Mouse (Mus musculus) hindbrain, embryonic 10.5 days (tissue): ENCODE measurements around the gene Rfc2. TPM values are rescaled to one million over a fixed set of nuclear protein-coding genes. Genes with fewer than 3 reads are reported as not detected.

Experiments
- DNase-seq: peaks from one replicate; pipeline ENCODE4 v3.0.0-alpha.2; 2017; ENCODE audit warnings: low spot score
- H3K27ac ChIP-seq: fragments of 300-500 bp; sonication (generic); 2 replicates; pipeline ENCODE4 v1.5.1; 2016; ENCODE audit warnings: mild to moderate bottlenecking, moderate library complexity
- H3K27me3 ChIP-seq: fragments of 300-500 bp; sonication (generic); 2 replicates; pipeline ENCODE4 v1.6.1; 2016; ENCODE audit warnings: mild to moderate bottlenecking; ENCODE audit not compliant: poor library complexity, insufficient read depth, severe bottlenecking
- H3K36me3 ChIP-seq: fragments of 300-500 bp; sonication (generic); 2 replicates; pipeline ENCODE4 v1.6.1; 2016; ENCODE audit warnings: mild to moderate bottlenecking, moderate library complexity
- H3K4me1 ChIP-seq: fragments of 300-500 bp; sonication (generic); replicated peaks from 2 replicates; pipeline ENCODE4 v1.6.1; 2016; ENCODE audit warnings: mild to moderate bottlenecking
- H3K4me3 ChIP-seq: fragments of 300-500 bp; sonication (generic); 2 replicates; pipeline ENCODE4 v1.5.1; 2016; ENCODE audit warnings: mild to moderate bottlenecking, moderate library complexity
- H3K9me3 ChIP-seq: fragments of 300-500 bp; sonication (generic); 2 replicates; pipeline ENCODE4 v1.6.1; 2016; ENCODE audit warnings: mild to moderate bottlenecking, moderate library complexity
- WGBS: fragments of 180-500 bp; shearing (Covaris S2); methylation state at CpG from one replicate; pipeline ENCODE4 v1.1.7; 2016; 5-methylcytosine and 5-hydroxymethylcytosine counted together
- polyA plus RNA-seq: library from polyadenylated mRNA; unstranded; fragments of >200 nt; fragmentation: Nextera tagmentation; extraction: Ambion mirVana; gene quantifications from 2 replicates; pipeline ENCODE4 v1.2.1, GENCODE M21; 2016

Rfc2 gene
- 366 and 403 TPM in 2 replicates for polyA plus RNA-seq

GRCm38 (mm10) chr5:134581146-134581545 is at the start of gene Rfc2:
Rfc2 (plus strand) TSS chr5:134581366.
- Histone ChIP-seq H3K9me3 (no peaks in the 10 kb centered on the region), H3K4me1 (peaks cover 13% of the 10 kb centered on the region), H3K27me3 (no peaks in the 10 kb centered on the region), H3K36me3 (peaks cover 2% of the 10 kb centered on the region; the same call in 1 of the 2 replicates), H3K27ac (no peak within 1 kb of the TSS), H3K4me3 (no peak within 1 kb of the TSS)
- no peak for DNase-seq
- 86% methylated on average over 5 of the region's 5 CpGs for WGBS

GRCm38 (mm10) chr5:134531585-134531984 is 49.6 kb upstream of the Rfc2 start:
- 89% methylated on average over 9 of the region's 9 CpGs for WGBS
- Histone ChIP-seq H3K27me3 (no peaks in the 10 kb centered on the region), H3K4me1 (peaks cover 15% of the 10 kb centered on the region), H3K4me3 (no peak overlapping the region), H3K36me3 (peaks cover 81% of the 10 kb centered on the region), H3K9me3 (peaks cover 1% of the 10 kb centered on the region; the same call in 1 of the 2 replicates), H3K27ac (no peak overlapping the region)
- no peak for DNase-seq

- H3K36me3 ChIP-seq: peaks cover 83% of the 10 kb centered on the region
- H3K9me3 ChIP-seq: peaks cover 5% of the 10 kb centered on the region; the same call in 1 of the 2 replicates
- no peak for DNase-seq
- 92% methylated on average over 6 of the region's 6 CpGs for whole genome bisulfite sequencing
- no peak overlapping the region for H3K27ac ChIP-seq
- H3K27me3 ChIP-seq: no peaks in the 10 kb centered on the region
- H3K4me1 ChIP-seq: peaks cover 15% of the 10 kb centered on the region
- H3K4me3 ChIP-seq: no peak overlapping the region
Observed at GRCm38 (mm10) chr5:134532417-134532816, 48.7 kb upstream of the Rfc2 start.

DNA sequence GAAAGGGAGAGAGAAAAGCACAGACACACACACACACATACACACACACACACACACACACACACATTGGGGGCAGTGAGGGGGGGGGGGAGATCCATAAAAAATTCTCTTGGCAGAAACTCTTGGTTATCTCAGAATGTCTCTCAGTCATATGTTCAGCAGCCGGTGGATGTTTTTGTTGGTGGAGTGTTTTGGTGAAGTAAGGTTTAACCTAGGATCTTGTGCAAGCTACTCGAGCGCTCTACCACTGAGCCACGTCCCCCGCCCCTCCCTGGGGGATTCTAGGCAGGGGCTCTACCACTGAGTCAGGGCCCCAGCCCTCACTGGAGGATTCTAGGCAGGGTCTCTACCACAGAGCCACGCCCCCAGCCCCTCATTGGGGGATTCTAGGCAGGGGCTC is 45.1 kb upstream of the Rfc2 start:
- H3K27ac ChIP-seq: no peak overlapping the region
- DNase-seq: no peak
- peaks cover 79% of the 10 kb centered on the region for H3K36me3 ChIP-seq
- H3K4me1 ChIP-seq: peaks cover 21% of the 10 kb centered on the region
- H3K9me3 ChIP-seq: peaks cover 5% of the 10 kb centered on the region; the same call in 1 of the 2 replicates
- H3K4me3 ChIP-seq: no peak overlapping the region
- H3K27me3 ChIP-seq: no peaks in the 10 kb centered on the region
- WGBS: 93% methylated on average over 6 of the region's 6 CpGs

DNA sequence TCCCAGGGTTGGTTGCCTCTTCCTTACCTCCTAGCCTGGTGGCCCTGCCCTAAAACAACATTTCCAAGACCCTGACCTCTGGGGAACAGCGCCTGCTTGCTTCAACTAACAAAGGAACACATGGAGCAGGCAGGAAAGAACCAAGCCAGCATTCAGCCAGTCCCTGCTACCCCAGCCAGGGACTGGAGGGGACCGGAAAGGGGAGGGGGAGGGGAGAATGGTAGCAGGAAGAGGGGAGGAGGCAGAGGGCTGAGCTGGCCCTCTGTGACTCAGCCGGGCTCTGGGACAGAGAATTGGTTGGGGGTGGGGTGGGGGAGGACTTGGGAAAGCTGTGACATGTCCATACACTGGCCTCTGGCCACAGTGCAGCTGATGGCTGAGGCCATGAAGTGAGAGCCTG is 41.3 kb upstream of the Rfc2 start:
- Histone ChIP-seq H3K9me3 (peaks cover 5% of the 10 kb centered on the region; the same call in 1 of the 2 replicates), H3K4me3 (peak overlapping the region; percentile 7; the same call in 1 of the 2 replicates), H3K27me3 (no peaks in the 10 kb centered on the region), H3K36me3 (peaks cover 47% of the 10 kb centered on the region), H3K4me1 (peaks cover 43% of the 10 kb centered on the region), H3K27ac (peak overlapping the region; percentile 76)
- DNase-seq: peak; percentile 74
- WGBS: 7% methylated on average over 3 of the region's 3 CpGs

GRCm38 (mm10) chr5:134540881-134541280 is 40.3 kb upstream of the Rfc2 start:
- Histone ChIP-seq H3K4me1 (peaks cover 47% of the 10 kb centered on the region), H3K27me3 (no peaks in the 10 kb centered on the region), H3K9me3 (peaks cover 5% of the 10 kb centered on the region; the same call in 1 of the 2 replicates), H3K4me3 (no peak overlapping the region), H3K27ac (peak overlapping the region; percentile 76), H3K36me3 (peaks cover 38% of the 10 kb centered on the region)
- 68% methylated on average over 6 of the region's 6 CpGs for WGBS
- DNase-seq: no peak

DNA sequence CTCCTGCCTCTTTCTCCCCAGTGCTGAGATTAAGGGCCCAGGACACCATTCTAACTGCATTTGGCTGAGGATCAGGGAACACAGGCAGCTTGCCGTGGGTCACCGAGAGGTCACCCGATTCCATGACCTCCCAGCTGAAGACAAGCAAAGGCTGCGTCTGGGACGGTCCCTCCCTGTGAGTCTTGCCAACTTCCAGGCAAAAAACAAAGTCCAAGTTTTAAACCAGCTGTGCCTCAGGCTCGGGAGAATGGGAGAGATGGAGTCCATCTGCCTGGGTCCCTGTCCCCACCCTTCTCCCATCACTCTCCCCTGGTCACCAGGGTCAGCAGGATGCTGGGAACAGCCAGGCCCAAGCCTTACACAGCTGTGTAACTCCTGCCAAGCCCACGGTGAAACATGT is 39.5 kb upstream of the Rfc2 start:
- Histone ChIP-seq H3K4me1 (peaks cover 52% of the 10 kb centered on the region), H3K36me3 (peaks cover 33% of the 10 kb centered on the region), H3K4me3 (no peak overlapping the region), H3K27ac (peak overlapping the region; percentile 36), H3K27me3 (no peaks in the 10 kb centered on the region), H3K9me3 (peaks cover 3% of the 10 kb centered on the region; the same call in 1 of the 2 replicates)
- DNase-seq: no peak
- 33% methylated on average over 7 of the region's 7 CpGs for WGBS

GRCm38 (mm10) chr5:134544516-134545241 is 36.5 kb upstream of the Rfc2 start:
- H3K4me3 ChIP-seq: no peak overlapping the region
- H3K27me3 ChIP-seq: no peaks in the 10 kb centered on the region
- H3K4me1 ChIP-seq: peaks cover 61% of the 10 kb centered on the region
- peaks cover 16% of the 10 kb centered on the region for H3K36me3 ChIP-seq
- WGBS: 64% methylated on average over 19 of the region's 19 CpGs
- peak overlapping the region; percentile 20; the same call in 1 of the 2 replicates for H3K27ac ChIP-seq
- no peak for DNase-seq
- no peaks in the 10 kb centered on the region for H3K9me3 ChIP-seq

DNA sequence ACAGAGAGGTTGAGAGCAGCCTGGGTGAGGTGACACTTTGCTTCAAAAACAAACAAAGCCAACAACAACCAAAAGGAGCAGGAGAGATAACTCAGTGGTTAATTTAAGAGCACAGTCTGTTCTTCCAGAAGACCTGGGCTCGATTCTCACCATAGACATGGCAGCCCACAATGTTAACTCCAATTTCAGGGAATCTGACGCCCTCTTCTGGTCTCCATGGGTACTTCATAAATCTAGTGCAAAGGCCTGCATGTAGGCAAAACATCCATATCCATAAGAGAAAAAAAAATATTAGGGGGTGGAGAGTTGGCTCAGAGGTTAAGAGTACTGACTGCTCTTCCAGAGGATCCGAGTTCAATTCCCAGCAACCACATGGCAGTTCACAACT is 35.9 kb upstream of the Rfc2 start:
- WGBS: 57% methylated on average over 3 of the region's 3 CpGs
- DNase-seq: no peak
- Histone ChIP-seq H3K4me3 (no peak overlapping the region), H3K36me3 (peaks cover 17% of the 10 kb centered on the region), H3K27ac (no peak overlapping the region), H3K27me3 (no peaks in the 10 kb centered on the region), H3K9me3 (no peaks in the 10 kb centered on the region), H3K4me1 (peaks cover 60% of the 10 kb centered on the region)

GRCm38 (mm10) chr5:134546790-134547189 is 34.4 kb upstream of the Rfc2 start:
- Histone ChIP-seq H3K9me3 (no peaks in the 10 kb centered on the region), H3K27me3 (no peaks in the 10 kb centered on the region), H3K27ac (no peak overlapping the region), H3K4me1 (peaks cover 57% of the 10 kb centered on the region), H3K4me3 (no peak overlapping the region), H3K36me3 (peaks cover 16% of the 10 kb centered on the region)
- WGBS: 87% methylated on average over 7 of the region's 7 CpGs
- no peak for DNase-seq

GRCm38 (mm10) chr5:134548306-134548705 is 32.9 kb upstream of the Rfc2 start:
- WGBS: 53% methylated on average over 5 of the region's 5 CpGs
- Histone ChIP-seq H3K27me3 (0 out of 2 replicates have a peak, but pooled peaks cover 3% of the 10 kb centered on the region), H3K4me1 (peaks cover 62% of the 10 kb centered on the region), H3K9me3 (no peaks in the 10 kb centered on the region), H3K4me3 (no peak overlapping the region), H3K27ac (no peak overlapping the region), H3K36me3 (peaks cover 16% of the 10 kb centered on the region)
- DNase-seq: no peak

DNA sequence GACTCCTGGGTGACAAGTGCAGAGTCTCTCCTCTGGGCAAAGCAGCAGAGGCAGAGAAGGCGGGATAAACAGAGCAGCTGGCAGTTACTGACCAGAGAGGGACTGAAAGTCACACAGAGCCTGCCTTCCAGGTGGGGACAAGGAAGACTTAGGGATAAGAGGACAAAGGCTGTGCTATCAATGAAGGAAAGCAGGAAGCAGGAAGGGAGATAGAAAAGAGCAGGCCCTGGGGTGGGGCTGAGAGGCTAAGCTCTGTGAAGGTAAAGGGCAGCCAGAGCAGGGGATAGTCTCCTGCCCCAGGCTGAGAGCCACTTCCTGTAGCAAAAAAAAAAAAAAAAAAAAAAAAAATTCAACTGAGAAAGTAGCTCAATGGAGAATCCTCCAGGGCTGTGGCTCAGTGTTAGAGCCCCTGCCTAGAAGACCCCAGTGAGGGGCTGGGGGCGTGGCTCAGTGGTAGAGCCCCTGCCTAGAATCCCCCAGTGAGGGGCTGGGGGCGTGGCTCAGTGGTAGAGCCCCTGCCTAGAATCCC is 31.5 kb upstream of the Rfc2 start:
- 0 out of 2 replicates have a peak, but pooled peaks cover 3% of the 10 kb centered on the region for H3K27me3 ChIP-seq
- 95% methylated on average over 3 of the region's 3 CpGs for WGBS
- no peak for DNase-seq
- peaks cover 56% of the 10 kb centered on the region for H3K4me1 ChIP-seq
- peaks cover 10% of the 10 kb centered on the region for H3K36me3 ChIP-seq
- no peaks in the 10 kb centered on the region for H3K9me3 ChIP-seq
- H3K27ac ChIP-seq: no peak overlapping the region
- H3K4me3 ChIP-seq: no peak overlapping the region

- no peak for DNase-seq
- Histone ChIP-seq H3K27me3 (0 out of 2 replicates have a peak, but pooled peaks cover 3% of the 10 kb centered on the region), H3K36me3 (peaks cover 10% of the 10 kb centered on the region), H3K27ac (peak overlapping the region; percentile 97), H3K4me3 (peak overlapping the region; percentile 94), H3K9me3 (no peaks in the 10 kb centered on the region), H3K4me1 (peaks cover 62% of the 10 kb centered on the region)
- 14% methylated on average over 6 of the region's 6 CpGs for WGBS
Observed at GRCm38 (mm10) chr5:134550836-134551232, 30.3 kb upstream of the Rfc2 start.
